Mouse (Mus musculus) cerebellum, adult 18-20 months (tissue): ENCODE results near the gene Gnb3.
A peak's percentile ranks its signal among the peaks of the same experiment; 100 is the strongest.
"Not testable (repeated sequence)": the region's sequence is repeated elsewhere in the genome, so short reads cannot be mapped to it uniquely, and the experiment has no call there.

Source experiments
- DNase-seq, 2 experiments: peaks; one replicate each; pipeline ENCODE4 v3.0.0; 2021

Gnb3 gene

DNA sequence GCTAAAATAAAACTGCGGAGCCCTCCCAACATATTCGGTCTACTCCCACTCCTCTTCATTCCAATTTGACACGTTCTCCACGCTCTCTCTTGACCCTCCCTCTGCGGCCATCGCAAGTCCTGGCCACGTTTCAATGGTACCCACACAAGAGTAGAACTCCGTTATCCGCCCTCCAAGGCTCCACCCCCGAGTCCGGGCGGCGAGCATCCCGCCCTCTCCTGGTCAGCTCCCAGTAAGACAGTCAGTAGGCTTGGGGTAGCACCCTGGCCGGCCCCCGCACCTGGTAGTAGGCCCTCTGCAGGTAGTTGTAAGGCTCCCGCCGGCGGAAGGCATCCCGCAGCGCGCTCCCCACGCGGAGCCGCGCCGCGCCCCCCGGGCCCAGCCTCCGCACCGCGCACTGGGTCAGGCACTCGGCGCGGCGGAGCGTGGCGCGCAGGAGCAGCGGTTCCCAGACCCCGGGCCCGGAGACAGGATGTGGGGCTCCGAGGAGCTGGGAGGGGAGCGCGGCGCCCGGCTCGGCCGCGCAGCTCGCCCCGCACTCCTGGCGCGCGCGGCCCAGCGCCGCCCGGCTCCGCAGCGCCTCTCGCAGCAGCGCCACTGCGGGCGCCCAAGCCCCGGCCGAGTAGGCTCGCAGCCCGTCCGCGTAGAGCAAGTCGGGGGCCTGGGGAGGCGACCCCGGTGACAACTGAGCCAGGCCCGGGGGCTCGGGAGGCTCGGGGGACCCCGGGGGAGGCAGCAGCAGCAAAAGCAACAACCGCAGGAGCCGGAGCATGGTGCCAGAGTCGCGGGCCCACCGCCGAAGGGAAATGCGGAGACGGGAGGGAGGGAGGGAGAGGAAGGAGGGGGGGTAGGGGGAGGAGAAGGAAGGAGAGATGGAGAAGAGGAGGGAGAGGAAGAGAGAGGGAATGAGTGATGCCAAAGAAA, 17.1 kb upstream of the Gnb3 start, which contains the start of gene P3h3:
Gene P3h3, minus strand, starts transcription at position 837 of the 924 bp plus-strand sequence.
- peak; percentile 92 for DNase-seq

GRCm38 (mm10) chr6:124856321-124856720, 16.2 kb upstream of the Gnb3 start:
- DNase-seq, result peak; percentile 43 to 45

- DNase-seq, result no peak
Measured at GRCm38 (mm10) chr6:124854647-124855046, 14.6 kb upstream of the Gnb3 start.

DNA sequence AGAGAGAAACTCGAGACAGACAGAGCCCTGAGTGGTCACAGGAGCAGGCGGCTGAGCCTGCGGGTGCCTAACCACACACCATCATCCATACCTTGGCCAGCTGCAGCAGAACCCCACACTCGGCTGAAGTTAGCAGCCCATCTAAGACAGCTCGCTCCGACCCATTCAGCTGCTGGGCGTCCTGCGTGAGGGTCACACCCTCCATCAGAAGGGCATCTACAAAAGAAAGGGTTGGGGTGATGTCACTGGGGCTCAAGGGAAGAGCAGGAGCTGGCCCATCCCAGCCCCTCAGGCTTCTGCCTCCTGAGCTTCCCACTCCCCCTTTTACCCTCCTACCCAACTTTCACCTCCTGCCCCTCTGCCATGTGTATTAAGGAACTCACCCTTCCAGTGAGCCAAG, 10.5 kb upstream of the Gnb3 start:
- no peak for DNase-seq

GRCm38 (mm10) chr6:124847305-124847704, 7.2 kb upstream of the Gnb3 start:
- peak; percentile 95 for DNase-seq

- no peak for DNase-seq
Measured at GRCm38 (mm10) chr6:124839805-124840204, 270 bp downstream of the Gnb3 start.

- no peak for DNase-seq
Measured at GRCm38 (mm10) chr6:124836411-124836810, 3.7 kb downstream of the Gnb3 start.

- no peak for DNase-seq
Measured at GRCm38 (mm10) chr6:124835531-124835930, 4.5 kb downstream of the Gnb3 start.

- DNase-seq, result no peak
Measured at GRCm38 (mm10) chr6:124834512-124835081, 5.5 kb downstream of the Gnb3 start.

- DNase-seq, result no peak
Measured at GRCm38 (mm10) chr6:124831649-124832048, 8.4 kb downstream of the Gnb3 start.

GRCm38 (mm10) chr6:124831199-124831598, 8.9 kb downstream of the Gnb3 start:
- DNase-seq, result not testable (repeated sequence)

DNA sequence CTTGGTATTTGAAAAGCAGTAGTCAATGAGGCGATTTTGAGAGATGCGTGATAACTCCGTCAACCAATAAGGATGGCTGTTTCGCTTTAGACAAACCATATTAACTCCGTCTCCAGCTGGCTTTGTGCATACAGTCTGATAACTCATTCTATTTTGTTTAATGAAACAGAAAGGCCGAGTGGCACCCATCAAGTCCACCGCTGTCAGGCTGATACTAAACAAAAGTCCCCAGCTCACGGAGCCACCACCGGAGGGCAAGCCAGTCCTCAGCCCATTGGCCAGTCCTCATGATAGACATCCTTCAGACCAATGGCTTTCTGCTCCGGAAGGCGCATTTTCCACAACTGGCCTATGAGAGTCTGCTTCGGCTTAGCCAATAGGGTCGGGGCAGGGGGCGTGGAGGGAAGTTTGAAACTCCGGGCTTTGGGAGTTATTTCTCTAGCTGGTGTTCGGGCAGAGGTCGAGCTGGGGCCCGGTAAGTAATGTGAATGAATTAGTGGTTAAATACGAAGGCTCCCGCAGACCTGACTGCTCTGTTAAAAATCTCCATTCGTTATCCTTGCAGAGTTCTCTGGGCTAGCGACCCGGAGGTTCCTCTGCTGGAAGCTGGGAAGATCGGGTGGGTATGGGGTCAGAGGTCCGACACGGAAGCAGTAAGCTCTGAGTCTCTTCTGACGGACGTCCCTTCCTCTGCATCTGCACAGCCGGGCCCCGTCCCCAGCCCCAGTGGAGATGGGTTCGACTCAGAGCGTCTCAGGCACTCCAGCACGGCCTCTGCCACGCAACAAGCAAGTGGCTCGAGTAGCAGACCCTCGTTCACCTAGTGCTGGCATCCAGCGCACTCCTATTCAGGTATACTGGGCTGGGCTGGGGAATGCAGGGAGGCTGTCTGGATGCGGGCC, 10.0 kb downstream of the Gnb3 start:
- DNase-seq, result peak; percentile 87 to 96

DNA sequence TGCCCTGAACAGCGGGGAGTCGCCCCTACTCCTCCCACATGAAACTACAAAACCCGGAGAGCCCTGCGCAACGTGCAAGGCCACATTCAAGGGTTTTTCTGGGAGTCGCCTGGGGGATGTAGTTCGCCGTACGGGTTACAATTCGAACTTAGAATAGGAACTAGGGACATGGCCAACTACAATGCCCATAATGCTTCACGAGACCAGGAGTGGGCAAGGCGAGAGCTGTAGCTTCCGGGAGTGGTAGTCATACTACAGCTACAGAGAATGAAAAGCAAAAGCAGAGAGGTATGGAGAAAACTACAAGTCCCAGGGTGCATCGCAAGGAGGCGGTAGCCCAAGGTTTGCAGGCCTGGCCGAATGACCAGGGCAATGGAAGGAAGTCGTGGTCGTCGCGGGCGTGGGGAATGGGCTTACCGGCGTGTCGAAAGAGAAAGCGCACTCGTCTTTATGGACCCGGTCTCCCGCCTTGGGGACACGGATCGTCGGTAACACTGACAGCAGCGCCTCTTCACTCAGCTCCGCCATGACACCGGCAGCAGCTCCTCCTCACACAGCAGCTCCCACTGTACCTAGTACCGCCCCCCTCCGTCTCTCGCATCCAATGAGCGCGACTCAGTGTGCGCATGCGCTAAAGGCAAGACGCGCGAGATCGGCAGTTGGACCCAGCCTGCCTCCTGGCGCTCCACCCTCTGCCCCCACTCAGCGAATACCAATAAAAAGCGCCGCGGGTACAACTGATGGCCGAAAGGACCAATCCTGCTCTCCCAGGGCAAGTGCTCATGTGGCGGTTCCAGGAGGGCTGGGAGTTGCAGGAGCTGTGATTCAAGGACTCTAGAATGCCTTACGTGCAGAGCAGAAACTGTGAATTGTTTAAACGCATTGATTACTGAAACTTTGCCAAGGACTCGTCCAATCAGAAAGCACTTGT, 10.9 kb downstream of the Gnb3 start, which contains the start of the genes Usp5 and Cdca3:
Gene Usp5, minus strand, starts transcription at position 617 of the 931 bp plus-strand sequence.
Gene Cdca3, plus strand, starts transcription at position 680 of the 931 bp plus-strand sequence.
- peak; percentile 97 to 99 for DNase-seq

DNA sequence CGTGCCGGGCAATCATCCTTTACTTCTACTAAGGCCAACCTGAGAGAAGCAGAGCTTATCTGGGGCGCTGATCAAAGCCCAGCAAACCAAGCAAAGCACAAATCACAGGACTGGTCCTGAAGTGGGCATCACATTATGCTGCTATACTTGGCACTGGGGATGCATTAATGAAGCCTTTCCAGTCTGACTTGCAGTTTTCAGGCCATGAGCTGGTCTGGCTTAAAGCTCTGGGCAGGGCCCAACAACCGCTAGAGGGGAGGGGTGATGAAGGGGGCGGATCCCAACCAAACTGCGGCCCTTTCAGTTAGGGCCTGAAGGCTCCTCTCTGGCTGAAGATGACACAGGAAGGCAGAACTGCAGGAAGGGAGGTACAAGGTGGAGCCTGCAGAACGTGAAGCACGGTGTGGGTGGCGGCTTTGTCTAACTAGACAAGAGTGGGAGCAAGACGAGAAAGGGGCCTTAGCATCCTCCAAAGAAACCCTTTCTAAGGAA, 11.9 kb downstream of the Gnb3 start:
- DNase-seq, result peak; percentile 40 to 44

DNA sequence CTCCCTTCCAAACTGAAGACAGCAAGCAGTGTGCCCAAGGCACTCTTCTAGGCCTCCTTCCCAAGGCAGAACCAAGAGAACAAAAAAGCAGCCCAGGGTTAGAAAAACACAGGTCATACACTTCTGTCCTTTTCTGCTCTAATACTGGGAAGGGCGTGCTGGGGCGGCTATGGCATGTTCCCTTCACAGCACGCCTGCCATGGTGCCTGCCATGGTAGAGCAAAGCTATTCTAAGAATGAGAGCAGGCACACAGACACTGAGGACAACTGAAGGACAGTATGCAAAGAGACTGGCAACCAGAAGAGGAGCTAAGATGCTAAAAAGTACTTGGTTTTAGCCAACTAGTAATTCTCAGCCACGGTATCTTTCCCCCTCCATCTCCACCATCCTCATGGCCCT, 18.0 kb downstream of the Gnb3 start:
- no peak for DNase-seq

- no peak for DNase-seq
Measured at GRCm38 (mm10) chr6:124820891-124821290, 19.2 kb downstream of the Gnb3 start.

DNA sequence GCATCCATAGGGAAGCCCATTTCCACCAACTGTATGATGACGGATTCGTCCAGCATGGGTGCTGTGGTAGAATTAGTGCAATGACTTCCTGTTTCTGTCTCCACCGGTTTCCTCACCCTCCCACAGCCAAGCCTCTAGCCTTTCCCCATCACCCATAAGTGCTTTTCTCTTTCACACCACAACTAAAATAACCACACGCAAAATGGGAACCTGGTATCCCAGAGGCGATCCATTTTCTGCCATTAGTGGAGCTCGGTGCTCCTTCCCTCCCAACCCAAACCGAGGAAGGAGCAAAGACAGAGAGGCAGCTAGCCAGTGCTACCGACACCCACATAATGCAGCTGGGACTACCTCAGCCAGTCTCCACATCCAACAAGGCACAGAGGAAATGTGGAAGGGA, 22.1 kb downstream of the Gnb3 start:
- DNase-seq, result no peak

GRCm38 (mm10) chr6:124817563-124817962, 22.5 kb downstream of the Gnb3 start:
- peak in 1 of 2 experiments; percentile 7 for DNase-seq

DNA sequence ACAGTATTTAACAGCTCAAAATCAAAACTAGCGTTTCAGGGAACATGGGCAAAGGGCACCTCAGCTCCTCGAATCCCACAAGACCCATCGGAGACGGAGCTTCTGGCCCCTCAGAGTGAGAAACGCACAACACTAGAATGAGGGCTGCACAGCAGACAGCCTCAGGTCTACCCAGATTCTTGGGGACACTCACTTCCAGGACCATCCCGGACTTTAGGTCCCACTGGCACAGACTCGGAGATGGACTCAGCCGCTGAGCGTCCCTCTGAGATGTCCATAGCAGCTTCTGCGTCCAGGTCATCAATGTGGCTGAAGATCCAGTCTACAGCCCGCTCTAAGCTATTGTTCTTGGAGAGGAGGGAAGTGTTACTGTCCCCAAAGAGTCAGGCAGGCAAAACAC, 22.9 kb downstream of the Gnb3 start:
- peak in 1 of 2 experiments; percentile 4 for DNase-seq

DNA sequence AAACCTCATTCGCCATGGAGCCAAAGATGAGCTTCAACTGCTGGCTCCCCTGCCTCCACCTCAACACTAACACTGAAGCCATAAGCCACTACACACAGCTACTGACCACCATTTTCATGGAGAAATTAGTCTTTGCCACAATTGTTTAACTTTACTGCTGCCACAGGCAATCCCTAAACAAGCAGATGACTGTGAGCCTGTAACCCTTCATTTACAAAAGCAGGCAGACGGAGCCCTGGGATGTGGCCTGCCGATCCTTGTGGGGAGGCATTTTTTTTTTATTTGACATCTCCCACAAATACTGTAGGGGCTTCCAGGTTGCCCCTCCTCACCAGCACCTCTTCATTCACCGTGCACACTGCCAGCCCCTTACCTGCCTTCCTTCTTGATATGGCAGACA, 23.5 kb downstream of the Gnb3 start:
- DNase-seq, result no peak
